Mouse (Mus musculus): ENCODE measurements around the gene Uqcc1.

GRCm38 (mm10) chr2:155872486-155872885 lies 57.6 kb downstream of the Uqcc1 start:
- TF ChIP-seq CTCF (IDR thresholded peaks at IDR 0.05; ENCODE audit: insufficient read depth, low read depth, low read length) (no peak), POLR2A (IDR thresholded peaks at IDR 0.05; ENCODE audit: insufficient read depth, low read depth, low read length) (no peak)
